In the genomic region with DNA sequence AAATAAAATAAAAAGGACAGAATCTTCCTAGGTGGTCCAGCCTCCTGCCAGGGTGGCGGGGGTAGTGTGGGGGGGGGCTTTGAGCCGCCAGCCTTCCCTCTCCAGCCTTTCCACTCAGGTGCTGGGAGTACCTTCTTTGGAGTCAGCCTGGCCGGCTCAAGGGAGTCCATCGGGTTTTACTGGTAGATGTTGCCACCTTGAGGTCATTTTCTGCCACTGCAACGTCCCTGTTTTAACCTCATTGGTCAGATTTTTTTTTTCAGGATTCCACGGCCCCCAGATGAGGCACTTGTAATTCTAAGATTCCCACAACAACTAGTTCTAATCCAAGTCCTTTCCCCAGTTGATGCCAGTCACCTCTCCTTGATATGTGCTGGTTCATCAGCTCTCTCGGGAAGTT, we compare ENCODE assay signal across 8 mouse cellular contexts. TPM values are rescaled to one million over a fixed set of nuclear protein-coding genes. Genes with fewer than 3 reads are reported as not detected.
DNase-seq lines count a peak whose midpoint lies in the region; ATAC-seq and TF ChIP-seq lines count a peak whose summit lies in the region.

No protein-coding gene starts in this region.

- TF ChIP-seq POLR2A in spleen, adult 2 months (IDR thresholded peaks at IDR 0.05; ENCODE audit: low read depth, low read length): no peak

- H3K4me1 ChIP-seq in spleen, adult 2 months (ENCODE audit: control insufficient read depth, insufficient read depth, insufficient read length): peaks cover 7% of the 10 kb centered on the region; the same call in 1 of the 2 replicates

- 8% methylated on average over 7 of the region's 7 CpGs for WGBS in spleen, adult 2 months

- no peak for ATAC-seq in cerebellum, adult (ENCODE audit: insufficient number of reproducible peaks, low FRiP score, low TSS enrichment)
- ATAC-seq in common myeloid progenitor, adult 5-6 weeks (replicated peaks; ENCODE audit: low read depth, poor library complexity, severe bottlenecking): 0 out of 2 replicates have a peak, but pooled peaks have one; percentile 17

- H3K27ac ChIP-seq in spleen, adult 2 months (ENCODE audit: insufficient read depth, low read length): no peak overlapping the region

- H3K36me3 ChIP-seq in spleen, adult 2 months (ENCODE audit: control insufficient read depth, insufficient read depth, low read length): no peaks in the 10 kb centered on the region

- no peak overlapping the region for H3K4me3 ChIP-seq in spleen, adult 2 months (ENCODE audit: extremely low read depth, insufficient read depth, insufficient read length)

- no peaks in the 10 kb centered on the region for H3K27me3 ChIP-seq in spleen, adult 2 months (ENCODE audit: control insufficient read depth, insufficient read depth, low read length)

- peak; percentile 53 for DNase-seq in cerebellum, adult 11 months
- DNase-seq in spleen, adult 2 months (ENCODE audit: low read depth in 1 of 2, low spot score in 2 of 2): peak; percentile 34 to 66
- no peak for DNase-seq in spleen, adult 12 weeks (ENCODE audit: low spot score)
- peak; percentile 83 for DNase-seq in kidney, postnatal 14 days
- peak; percentile 77 for DNase-seq in lung, postnatal 14 days
- DNase-seq in spleen, postnatal 4 days (ENCODE audit: low spot score in 2 of 2): peak; percentile 53 to 79

- peak; percentile 68; the same call in 1 of the 2 replicates for TF ChIP-seq CTCF in spleen, adult 2 months (IDR thresholded peaks at IDR 0.05; ENCODE audit: extremely low read depth, insufficient read depth, insufficient read length, insufficient replicate concordance)

RNA-seq across cellular contexts. Expression of a gene that starts 4.4 kb away (rescaled TPM):
- polyA plus RNA-seq in spleen, adult 2 months (2012; rRNA removed): 19.9 and 21.8 TPM in 2 replicates
- total RNA-seq in common myeloid progenitor, adult 5-6 weeks (2017): 12.5 and 16.9 TPM in 2 replicates
